Mouse (Mus musculus) left cerebral cortex, adult 18-20 months (tissue): ENCODE measurements around the gene Zfp326. TPM values are rescaled to one million over a fixed set of nuclear protein-coding genes. Genes with fewer than 3 reads are reported as not detected.

Experiments
- DNase-seq, 2 experiments: peaks; one replicate each; pipeline ENCODE4 v3.0.0; 2021 to 2022; ENCODE audit warnings: low spot score in 2 of 2, mixed read lengths in 1 of 2
- long read RNA-seq, 2 experiments: library from polyadenylated mRNA; stranded (forward); transcript quantifications; one replicate each; pipeline ENCODE4 v2.0.0; 2021
- total RNA-seq, 2 experiments: library from RNA; stranded (reverse); gene quantifications; 2 replicates each; pipeline ENCODE4 v1.2.3; 2021

Zfp326 gene
- total RNA-seq: 10 to 100 TPM; 30.2 to 36.5 TPM
- long read RNA-seq, experiment 1: 0 reads
- long read RNA-seq, experiment 2, partial matches to known transcripts: 1 of 2 reads
- long read RNA-seq, experiment 2, other reads (novel, unspliced or antisense): 1 of 2 reads

DNA sequence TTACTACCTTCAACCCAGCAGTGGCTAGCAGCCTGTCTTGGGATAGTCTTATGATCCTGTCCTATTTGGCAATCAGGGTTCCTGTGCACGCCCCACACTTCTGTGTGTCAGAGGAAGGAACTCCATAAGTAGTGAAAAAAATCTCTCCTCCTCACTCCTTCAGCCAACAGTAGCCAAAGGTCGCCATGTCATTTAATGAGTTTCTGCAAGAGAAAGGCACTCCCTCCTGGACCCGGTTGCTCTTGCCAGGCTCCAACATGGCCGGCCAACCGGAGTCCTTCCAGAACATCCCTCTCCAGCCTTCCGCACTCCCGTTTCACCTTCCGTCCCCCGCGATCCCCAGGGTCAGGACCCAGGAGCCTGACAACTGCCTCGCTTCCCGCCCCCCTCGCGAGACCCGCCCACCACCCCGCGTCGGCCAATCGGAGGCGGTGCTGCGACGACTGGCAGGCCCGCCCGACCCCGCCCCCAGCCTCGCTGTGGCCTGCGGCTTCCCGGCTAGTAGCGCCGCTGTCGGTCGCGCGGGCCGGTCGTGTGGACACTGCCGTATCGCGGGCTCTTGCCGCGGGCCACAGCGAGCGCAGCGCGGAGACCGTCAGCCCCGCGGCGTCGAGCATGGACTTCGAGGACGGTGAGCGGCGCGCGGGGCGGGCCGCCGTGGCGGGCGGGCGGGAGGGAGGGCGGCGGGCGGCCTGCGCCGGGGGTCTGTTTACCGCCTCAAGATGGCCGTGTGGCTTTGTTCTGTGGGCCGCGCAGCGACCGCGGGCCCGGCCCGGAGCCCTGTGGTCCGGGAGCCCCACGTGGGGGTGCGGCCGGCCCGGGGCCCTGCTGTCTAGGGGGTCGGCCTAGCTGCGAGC is at the start of gene Zfp326:
Gene Zfp326 (plus strand): TSS at position 498 of the 857 bp plus-strand sequence.
- peak; percentile 78 to 89 for DNase-seq

DNA sequence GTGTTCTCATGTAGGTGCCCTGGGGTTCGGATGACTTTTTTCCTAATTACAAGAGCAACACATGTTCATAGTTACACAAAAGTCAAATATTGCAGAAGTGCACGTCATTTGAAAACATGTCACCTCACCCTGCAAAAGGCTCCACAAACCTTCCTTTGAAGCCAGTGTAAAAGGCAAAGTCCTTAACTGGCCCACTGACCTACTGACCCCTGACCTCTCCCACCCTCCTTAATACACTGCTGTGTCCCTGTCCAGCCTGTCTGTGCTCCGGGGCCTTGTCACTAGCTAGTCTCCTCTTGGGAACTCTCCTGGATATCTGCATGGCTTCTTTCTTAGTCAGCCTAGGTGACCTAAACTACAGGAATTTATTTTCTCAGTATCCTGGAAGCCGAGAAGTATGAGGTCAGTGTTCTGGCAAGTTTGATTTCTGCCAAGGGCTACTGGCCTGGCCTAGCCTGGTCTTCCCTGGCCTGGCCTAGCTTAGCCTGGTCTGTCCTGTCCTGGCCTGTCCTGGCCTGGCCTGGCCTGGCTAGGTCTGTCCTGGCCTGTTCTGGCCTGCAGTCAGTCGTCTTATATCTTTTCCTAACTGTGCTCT is 49.4 kb upstream of the Zfp326 start:
- no peak for DNase-seq

GRCm38 (mm10) chr5:105828050-105828449 is 48.3 kb upstream of the Zfp326 start:
- DNase-seq: no peak

- no peak for DNase-seq
Observed at GRCm38 (mm10) chr5:105829008-105829586, 47.3 kb upstream of the Zfp326 start.

GRCm38 (mm10) chr5:105832140-105832539 is 44.2 kb upstream of the Zfp326 start:
- DNase-seq: no peak

GRCm38 (mm10) chr5:105833923-105834322 is 42.4 kb upstream of the Zfp326 start:
- no peak for DNase-seq

DNA sequence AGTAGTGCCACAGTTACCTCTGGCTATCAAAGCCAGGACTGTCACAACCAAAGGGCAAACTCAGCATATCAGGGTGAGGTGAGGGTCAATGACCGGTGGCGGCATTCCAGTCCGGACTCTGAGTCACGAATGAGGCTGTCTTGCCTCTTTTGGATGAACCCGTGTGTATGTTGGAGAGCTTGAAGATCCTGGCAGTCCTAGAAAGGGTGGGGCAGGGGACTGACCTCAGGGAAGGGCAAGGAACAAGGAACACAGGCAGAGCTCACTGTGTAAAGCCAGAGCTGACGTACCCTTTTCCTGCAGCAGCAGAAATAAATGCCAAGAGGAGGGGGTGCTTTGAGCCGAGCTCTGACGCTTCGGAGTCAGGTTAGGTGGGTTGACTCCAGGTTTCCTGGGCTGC is 40.4 kb upstream of the Zfp326 start:
- no peak for DNase-seq

DNA sequence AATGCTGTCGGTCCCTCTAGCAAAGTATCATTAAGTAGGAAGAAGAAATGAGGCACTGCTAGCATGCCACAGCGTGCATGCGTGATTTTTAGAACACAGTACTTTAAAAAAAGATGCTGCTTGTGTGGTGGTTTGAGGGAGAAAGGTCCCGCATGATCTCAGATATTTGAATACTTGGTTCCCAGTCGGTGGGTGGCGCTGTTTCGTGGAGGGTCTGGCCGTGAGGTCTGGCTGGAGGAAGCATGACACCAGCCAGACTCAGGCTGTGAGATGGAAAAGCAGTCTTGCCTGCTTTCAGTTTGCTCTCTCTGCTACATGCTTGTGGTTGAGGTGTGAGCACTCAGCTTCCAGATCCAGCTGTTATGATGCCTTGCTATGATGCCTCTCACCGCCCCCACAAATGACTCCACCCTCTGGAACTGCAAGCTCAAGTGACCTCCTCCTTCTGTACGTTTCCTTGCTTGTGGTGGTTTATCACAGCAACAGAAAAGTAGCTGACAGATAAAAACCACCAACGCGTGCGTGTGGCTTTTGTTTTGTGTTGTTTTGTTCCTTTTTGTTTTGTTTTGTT is 36.5 kb upstream of the Zfp326 start:
- no peak for DNase-seq

GRCm38 (mm10) chr5:105844044-105844753 is 32.2 kb upstream of the Zfp326 start:
- no peak for DNase-seq

DNA sequence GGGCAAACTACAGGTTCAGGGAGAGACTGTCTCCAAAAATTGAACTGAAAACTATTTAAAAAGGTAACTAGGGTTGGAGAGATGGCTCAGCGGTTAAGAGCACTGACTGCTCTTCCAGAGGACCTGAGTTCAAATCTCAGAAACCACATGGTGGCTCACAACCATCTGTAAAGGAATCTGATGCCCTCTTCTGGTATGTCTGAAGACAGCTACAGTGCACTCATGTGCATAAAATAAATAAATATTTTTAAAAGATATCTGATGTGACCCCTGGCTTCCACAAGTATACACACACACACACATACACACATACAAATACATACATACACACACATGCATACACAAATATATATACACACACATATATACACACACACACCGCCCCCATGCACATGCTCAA is 31.3 kb upstream of the Zfp326 start:
- no peak for DNase-seq

DNA sequence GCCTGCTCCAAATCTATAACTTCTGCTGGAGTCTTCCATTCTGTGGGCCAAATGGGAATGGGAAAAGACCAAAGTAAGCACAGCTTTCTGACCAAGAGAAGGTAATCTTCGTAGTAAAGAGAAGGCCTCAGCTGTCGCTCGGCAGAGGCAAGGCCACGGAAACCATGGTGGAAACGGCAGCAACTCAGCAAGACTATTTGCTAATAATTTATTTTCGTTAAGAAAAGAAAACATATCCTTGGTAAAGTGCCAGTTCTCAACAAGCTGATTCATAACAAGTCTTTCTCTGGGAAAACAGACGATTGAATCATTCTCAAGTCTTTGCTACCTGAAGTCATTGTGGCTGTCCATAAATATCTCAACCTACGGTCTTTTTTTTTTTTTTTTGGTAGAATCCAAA is 28.6 kb upstream of the Zfp326 start:
- DNase-seq: no peak

- DNase-seq: no peak
Observed at GRCm38 (mm10) chr5:105849222-105849621, 27.1 kb upstream of the Zfp326 start.

- no peak for DNase-seq
Observed at GRCm38 (mm10) chr5:105849643-105850042, 26.7 kb upstream of the Zfp326 start.

DNA sequence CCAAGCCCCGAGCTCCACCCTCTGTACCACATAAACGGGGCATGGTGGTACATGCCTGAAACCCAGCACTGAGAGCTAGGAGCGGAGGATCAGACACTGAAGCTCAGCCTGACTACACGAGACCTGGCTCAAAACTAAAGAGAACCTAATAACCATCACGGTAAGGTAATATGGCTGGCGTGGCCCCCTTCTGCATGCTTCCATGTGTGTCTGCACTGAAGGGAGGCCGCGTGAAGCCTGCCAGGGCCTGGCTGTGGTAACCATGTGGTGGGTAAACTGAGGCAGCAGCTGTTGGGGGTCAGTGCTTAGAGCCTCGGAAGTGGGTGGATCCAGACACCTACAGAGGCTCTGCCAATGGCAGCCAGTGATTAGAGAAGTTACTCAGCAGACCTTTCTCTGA is 23.1 kb upstream of the Zfp326 start:
- no peak for DNase-seq

- no peak for DNase-seq
Observed at GRCm38 (mm10) chr5:105857486-105857885, 18.9 kb upstream of the Zfp326 start.

DNA sequence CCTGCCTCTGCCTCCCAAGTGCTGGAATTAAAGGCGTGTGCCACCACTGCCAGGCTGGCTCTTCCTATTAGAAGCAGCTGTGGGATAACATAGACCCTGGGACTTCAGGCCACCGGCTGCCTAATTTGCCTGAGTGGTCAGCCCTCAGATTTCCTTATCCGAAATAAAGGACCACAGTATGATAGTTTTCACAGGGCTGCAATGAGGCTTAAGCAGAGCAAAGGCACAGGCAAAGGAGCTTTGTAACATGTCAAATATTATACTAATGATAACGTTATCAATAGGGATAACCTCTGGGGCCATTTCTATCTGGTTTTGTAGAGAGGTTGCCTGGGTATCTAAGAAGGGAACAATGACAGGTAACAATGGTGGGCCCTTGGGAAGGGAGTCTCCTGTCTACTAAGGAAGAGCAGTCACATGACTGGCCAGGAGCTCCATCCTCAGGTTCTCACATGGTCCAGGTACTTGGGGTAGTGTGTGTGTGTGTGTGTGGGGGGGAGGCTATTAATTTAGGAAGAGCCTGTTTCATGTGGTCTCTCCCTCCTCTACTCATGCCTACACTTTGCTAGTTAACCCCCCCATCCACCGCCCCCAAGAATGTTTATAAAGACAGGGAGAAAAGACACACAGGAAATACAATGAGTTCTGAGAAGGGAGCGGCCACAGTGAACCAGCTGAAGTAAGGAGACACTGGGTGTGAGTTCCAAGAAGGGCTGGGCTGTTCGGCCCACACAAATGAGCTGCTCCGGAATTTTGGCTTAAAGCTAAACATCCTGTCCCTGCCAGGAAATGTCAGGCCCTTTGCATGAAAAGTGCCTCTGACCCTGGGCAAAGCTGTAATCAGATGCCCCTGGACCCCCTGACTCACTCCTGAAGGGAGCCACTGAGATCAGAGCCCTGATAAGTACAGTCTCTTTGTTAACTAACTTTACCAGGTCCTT is 17.3 kb upstream of the Zfp326 start:
- DNase-seq: no peak

DNA sequence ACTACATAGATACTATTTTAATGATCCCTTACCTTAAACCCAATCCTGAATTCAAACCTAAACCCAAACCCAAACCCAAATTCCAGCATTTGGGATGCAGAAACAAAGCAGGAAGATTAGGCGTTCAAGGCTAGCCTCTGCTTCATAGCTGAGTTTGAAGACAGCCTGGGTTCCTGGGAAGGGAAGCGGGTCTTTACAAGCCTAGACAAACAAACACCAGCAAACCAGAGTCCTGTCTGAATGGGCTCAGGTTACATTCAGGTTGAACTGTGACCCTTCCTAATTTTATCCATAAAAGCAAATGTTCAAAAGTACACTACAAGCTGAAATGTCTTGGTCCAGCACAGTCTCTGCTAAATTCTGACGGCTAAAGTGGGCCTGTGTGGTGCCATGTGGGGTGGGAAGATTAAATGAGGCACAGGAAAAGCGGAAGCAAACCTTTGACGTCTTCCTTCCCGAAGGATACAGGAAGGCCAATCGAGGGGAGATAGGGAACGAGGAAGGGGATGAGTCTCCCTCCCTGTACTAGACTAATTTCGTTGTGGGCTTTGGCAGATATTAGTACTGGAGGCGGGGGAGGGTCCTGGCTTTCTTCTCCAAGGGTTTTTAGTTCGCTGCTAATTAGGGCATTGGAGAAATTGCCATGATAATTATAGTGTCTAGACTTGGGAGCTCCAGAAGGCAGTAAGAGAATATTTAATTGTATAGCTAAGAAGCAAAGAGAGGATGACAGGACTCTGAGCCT is 16.5 kb upstream of the Zfp326 start:
- DNase-seq: no peak

GRCm38 (mm10) chr5:105860461-105860835 is 15.9 kb upstream of the Zfp326 start:
- DNase-seq: no peak

DNA sequence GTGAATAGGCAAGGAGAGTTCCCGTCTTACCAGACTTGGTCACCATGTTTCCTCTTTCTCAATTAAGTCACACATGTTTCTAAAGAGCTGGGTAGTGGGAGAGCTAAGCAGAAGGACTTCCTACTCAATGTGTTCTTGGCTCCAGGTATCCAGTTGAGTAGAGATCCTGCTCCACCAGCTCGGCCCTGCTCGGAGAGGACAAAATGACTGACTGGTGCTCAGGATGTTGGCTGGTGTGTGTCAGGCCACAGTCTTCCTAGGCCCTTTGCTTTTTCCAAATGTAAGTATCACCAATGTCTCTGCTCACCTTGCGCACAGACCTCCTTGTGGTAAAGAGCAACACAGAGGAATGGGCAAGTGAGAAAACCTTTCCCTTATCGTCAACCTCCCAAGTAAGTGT is 14.7 kb upstream of the Zfp326 start:
- DNase-seq: no peak
